Mouse (Mus musculus) CH12.LX (cell line): Measurements from ENCODE around the gene Manbal. TPM values are rescaled to one million over a fixed set of nuclear protein-coding genes. Genes with fewer than 3 reads are reported as not detected.

Source experiments
- DNase-seq: peaks from one replicate; pipeline ENCODE4 v3.0.0-alpha.2; 2013; ENCODE audit errors: extremely low read depth
- H3K27ac ChIP-seq: 2 replicates; pipeline ENCODE4 v1.5.1; 2012; ENCODE audit warnings: low read depth, mild to moderate bottlenecking, control low read depth, moderate library complexity; ENCODE audit not compliant: insufficient read depth
- H3K27me3 ChIP-seq: replicated peaks from 2 replicates; pipeline ENCODE3; 2012; ENCODE audit warnings: inconsistent platforms
- H3K36me3 ChIP-seq, 2 experiments: replicated peaks in 1 of 2; 2 replicates each; pipeline versions ENCODE3 to v1.6.1; 2012; ENCODE audit warnings: inconsistent platforms in 1 of 2, low read length in 1 of 2, mild to moderate bottlenecking in 1 of 2, mixed read lengths in 1 of 2, moderate library complexity in 1 of 2; ENCODE audit not compliant: control insufficient read depth in 1 of 2, insufficient read depth in 1 of 2
- H3K4me1 ChIP-seq, 2 experiments: 2 replicates each; pipeline ENCODE4 v1.6.1; 2012; ENCODE audit warnings: inconsistent platforms in 1 of 2, moderate library complexity in 1 of 2; ENCODE audit not compliant: insufficient read depth in 2 of 2, control insufficient read depth in 1 of 2
- H3K4me2 ChIP-seq: 2 replicates; pipeline ENCODE4 v1.6.1; 2012; ENCODE audit warnings: low read depth, mild to moderate bottlenecking, control low read depth; ENCODE audit not compliant: poor library complexity, insufficient read depth, severe bottlenecking
- H3K4me3 ChIP-seq, 3 experiments: fragments of 150-350 bp in 1 of 3; sonication (generic) in 1 of 3; replicated peaks in 1 of 3; 2 replicates each; pipeline versions ENCODE3 to v1.5.1; 2011 to 2012; ENCODE audit warnings: low read depth in 2 of 3, low read length in 2 of 3, mild to moderate bottlenecking in 2 of 3, moderate library complexity in 2 of 3, control low read depth in 1 of 3, improper control_type of control experiment in 1 of 3, inconsistent platforms in 1 of 3, mixed read lengths in 1 of 3; ENCODE audit not compliant: poor library complexity in 1 of 3
- H3K79me2 ChIP-seq: replicated peaks from 2 replicates; pipeline ENCODE4 v1.6.1; 2012; ENCODE audit warnings: mild to moderate bottlenecking, moderate library complexity; ENCODE audit not compliant: control insufficient read depth, poor library complexity, insufficient read depth, severe bottlenecking; ENCODE audit errors: extremely low read depth
- H3K9ac ChIP-seq: 2 replicates; pipeline ENCODE4 v1.6.1; 2012; ENCODE audit warnings: low read depth, mild to moderate bottlenecking, control low read depth, moderate library complexity; ENCODE audit not compliant: insufficient read depth
- H3K9me3 ChIP-seq: replicated peaks from 2 replicates; pipeline ENCODE3; 2012; ENCODE audit warnings: low read length, inconsistent platforms, mixed read lengths
- CHD1 ChIP-seq: IDR thresholded peaks from 2 replicates; pipeline ENCODE4 v1.6.1; 2012; ENCODE audit warnings: low read depth, low read length, improper control_type of control experiment, inconsistent platforms
- CHD2 ChIP-seq: IDR thresholded peaks from 2 replicates; pipeline ENCODE4 v1.6.1; 2011; ENCODE audit warnings: low read length, improper control_type of control experiment
- CTCF ChIP-seq, 2 experiments: IDR thresholded peaks in 1 of 2; conservative IDR thresholded peaks in 1 of 2; 2 replicates each; pipeline ENCODE4 v1.5.1; 2011 to 2012; ENCODE audit warnings: low read depth in 2 of 2, low read length in 2 of 2, improper control_type of control experiment in 1 of 2, inconsistent platforms in 1 of 2, mild to moderate bottlenecking in 1 of 2, moderate library complexity in 1 of 2
- EP300 ChIP-seq: IDR thresholded peaks from 2 replicates; pipeline ENCODE4 v1.6.1; 2011; ENCODE audit warnings: low read length, improper control_type of control experiment
- ETS1 ChIP-seq: conservative IDR thresholded peaks from 2 replicates; pipeline ENCODE4 v1.6.1; 2012; ENCODE audit warnings: low read depth, mild to moderate bottlenecking, inconsistent platforms, low read length, improper control_type of control experiment, moderate library complexity
- JUN ChIP-seq: IDR thresholded peaks from 2 replicates; pipeline ENCODE4 v1.6.1; 2011; ENCODE audit warnings: low read depth, mild to moderate bottlenecking, low read length, improper control_type of control experiment, moderate library complexity; ENCODE audit not compliant: insufficient read depth
- MAX ChIP-seq: IDR thresholded peaks from 2 replicates; pipeline ENCODE4 v1.6.1; 2011; ENCODE audit warnings: low read length, improper control_type of control experiment
- MEF2A ChIP-seq: IDR thresholded peaks from 2 replicates; pipeline ENCODE4 v1.6.1; 2014; ENCODE audit warnings: low read depth, mild to moderate bottlenecking, inconsistent platforms, low read length, improper control_type of control experiment, borderline replicate concordance
- MYC ChIP-seq: IDR thresholded peaks from 2 replicates; pipeline ENCODE4 v1.6.1; 2011; ENCODE audit warnings: low read depth, mild to moderate bottlenecking, improper control_type of control experiment, low read length
- POLR2A ChIP-seq: IDR thresholded peaks from 2 replicates; pipeline ENCODE4 v1.6.1; 2011; ENCODE audit warnings: low read depth, mild to moderate bottlenecking, improper control_type of control experiment, low read length
- POLR2AphosphoS2 ChIP-seq: IDR thresholded peaks from 2 replicates; pipeline ENCODE4 v1.6.1; 2011; ENCODE audit warnings: low read depth, low read length, improper control_type of control experiment
- SIN3A ChIP-seq: IDR thresholded peaks from 2 replicates; pipeline ENCODE4 v1.6.1; 2012; ENCODE audit warnings: low read length, improper control_type of control experiment, inconsistent platforms
- TBP ChIP-seq: conservative IDR thresholded peaks from 2 replicates; pipeline ENCODE4 v1.6.1; 2011; ENCODE audit warnings: low read depth, low read length, improper control_type of control experiment
- ZC3H11A ChIP-seq: IDR thresholded peaks from 2 replicates; pipeline ENCODE4 v1.6.1; 2012; ENCODE audit warnings: low read depth, mild to moderate bottlenecking, inconsistent platforms, low read length, improper control_type of control experiment
- ZKSCAN1 ChIP-seq: IDR thresholded peaks from 2 replicates; pipeline ENCODE4 v1.6.1; 2012; ENCODE audit warnings: low read depth, inconsistent platforms, low read length, improper control_type of control experiment, borderline replicate concordance
- dilution Hi-C: fragments of 300-500 bp; cut with MboI; formaldehyde crosslinking; loops from 2 replicates; pipeline ENCODE4 v1.14.3; 2020; ENCODE audit warnings: low sequenced_read_pairs; ENCODE audit not compliant: extremely low pct_unique_long_range_greater_than_20kb, extremely low pct_ligation_motif_present
- in situ Hi-C: fragments of 300-500 bp; cut with MboI; formaldehyde crosslinking; loops from 3 replicates; pipeline ENCODE4 v1.14.3; 2019; ENCODE audit warnings: low sequenced_read_pairs, low pct_ligation_motif_present, low pct_unique_long_range_greater_than_20kb, mixed read lengths
- polyA plus RNA-seq: library from polyadenylated mRNA; unstranded; fragments of >175 nt; gene quantifications from 2 replicates; pipeline ENCODE4 v1.2.1, GENCODE M21; 2012; ENCODE audit warnings: low read depth; ENCODE audit not compliant: insufficient read length
- total RNA-seq, 2 experiments: library from RNA; depleted of rRNA; stranded (reverse); fragments of 300-350 nt in 1 of 2; fragments of >200 nt in 1 of 2; gene quantifications; 2 replicates each; pipeline ENCODE4 v1.2.3; 2012 to 2014

The Manbal gene
- total and polyA plus RNA-seq, 3 experiments, result 13.7 to 29.4 (median 17.0) TPM

GRCm38 (mm10) chr2:157394868-157395267 is 27.5 kb downstream of the Manbal start:
- dilution Hi-C loops (no loop called here), in situ Hi-C loops (no loop called here)
- Histone ChIP-seq H3K79me2 (no peaks in the 10 kb centered on the region; the same call in 1 of the 2 replicates), H3K4me3 (no peak overlapping the region), H3K27ac (no peak overlapping the region), H3K9ac (no peak overlapping the region), H3K4me2 (no peak overlapping the region), H3K27me3 (no peaks in the 10 kb centered on the region), H3K36me3 (peaks cover 28 to 78% of the 10 kb centered on the region in 2 experiments)
- DNase-seq, result no peak
- no peak for TF ChIP-seq CTCF (conservative IDR thresholded peaks at IDR 0.05 in 1 of 2, IDR thresholded peaks at IDR 0.05 in 1 of 2; ENCODE audit: low read depth in 2 of 2, low read length in 2 of 2)
- no peak for TF ChIP-seq ETS1
- no peak for TF ChIP-seq ZKSCAN1
- no peak for TF ChIP-seq MEF2A
- TF ChIP-seq SIN3A, result no peak
- TF ChIP-seq, all 38 proteins: peak for 0
- peaks cover 17 to 56% of the 10 kb centered on the region in 2 experiments for H3K4me1 ChIP-seq
- peaks cover 7% of the 10 kb centered on the region for H3K9me3 ChIP-seq

- Histone ChIP-seq H3K4me2 (no peak overlapping the region), H3K4me1 (peaks cover 20 to 61% of the 10 kb centered on the region in 2 experiments), H3K4me3 (no peak overlapping the region), H3K27me3 (no peaks in the 10 kb centered on the region), H3K79me2 (no peaks in the 10 kb centered on the region; the same call in 1 of the 2 replicates), H3K27ac (no peak overlapping the region), H3K9ac (no peak overlapping the region), H3K9me3 (peaks cover 7% of the 10 kb centered on the region)
- dilution Hi-C loops, result no loop called here
- no peak for DNase-seq
- in situ Hi-C loops, result no loop called here
- TF ChIP-seq CHD2, result no peak
- TF ChIP-seq CHD1, result no peak
- no peak for TF ChIP-seq MEF2A
- TF ChIP-seq MYC, result no peak
- no peak for TF ChIP-seq MAX
- TF ChIP-seq ZC3H11A, result no peak
- TF ChIP-seq CTCF (conservative IDR thresholded peaks at IDR 0.05 in 1 of 2, IDR thresholded peaks at IDR 0.05 in 1 of 2; ENCODE audit: low read depth in 2 of 2, low read length in 2 of 2), result no peak
- no peak for TF ChIP-seq POLR2AphosphoS2
- no peak for TF ChIP-seq TBP
- no peak for TF ChIP-seq EP300
- no peak for TF ChIP-seq POLR2A
- no peak for TF ChIP-seq JUN
- TF ChIP-seq, all 38 proteins: peak for 0
- peaks cover 26 to 73% of the 10 kb centered on the region in 2 experiments for H3K36me3 ChIP-seq
Measured at GRCm38 (mm10) chr2:157395371-157395770, 28.0 kb downstream of the Manbal start.
